Mouse (Mus musculus): ENCODE results near the gene H2-M10.6. TPM values are rescaled to one million over a fixed set of nuclear protein-coding genes. Genes with fewer than 3 reads are reported as not detected.
"Not testable (repeated sequence)": the region's sequence is repeated elsewhere in the genome, so short reads cannot be mapped to it uniquely, and the experiment has no call there.

H2-M10.6 gene
- polyA plus RNA-seq, 1 experiment from 2014 or later = not detected

DNA sequence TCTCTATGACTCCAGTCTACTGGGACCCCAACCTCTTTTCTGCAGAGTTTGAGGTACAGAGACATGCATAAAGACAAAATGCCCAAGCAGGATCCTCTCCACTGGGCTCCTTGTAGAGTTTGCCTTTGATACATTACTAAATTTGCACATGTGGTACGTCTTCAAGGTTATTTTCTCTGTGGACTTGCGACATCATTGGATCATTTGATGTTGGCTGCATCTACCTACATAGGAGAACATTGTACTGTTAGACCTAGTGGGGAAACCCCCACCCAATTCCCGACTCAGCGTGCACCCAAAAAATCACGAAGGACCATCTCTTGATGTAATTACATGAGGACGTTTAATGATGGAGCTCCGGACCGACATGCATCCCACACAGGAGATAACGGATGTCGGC is 12.5 kb upstream of the H2-M10.6 start:
- Histone ChIP-seq H3K36me3 (ENCODE audit: control insufficient read depth, insufficient read depth, low read length) (no peaks in the 10 kb centered on the region), H3K9ac (replicated peaks; ENCODE audit: low read length) (no peak overlapping the region), H3K4me2 (ENCODE audit: low read length) (no peak overlapping the region), H3K27ac (replicated peaks; ENCODE audit: low read depth, low read length) (no peak overlapping the region), H3K9me3 (ENCODE audit: control insufficient read depth, low read length) (no peaks in the 10 kb centered on the region), H3K4me3 (replicated peaks; ENCODE audit: low read depth, low read length) (no peak overlapping the region), H3K4me1 (ENCODE audit: control insufficient read depth, insufficient read depth, low read length) (no peaks in the 10 kb centered on the region), H3K27me3 (ENCODE audit: control insufficient read depth, insufficient read depth, low read length) (no peaks in the 10 kb centered on the region)
- ATAC-seq (ENCODE audit: low FRiP score, low TSS enrichment) (no peak), DNase-seq (no peak)
- WGBS = 93% methylated on average over 10 of the region's 10 CpGs

DNA sequence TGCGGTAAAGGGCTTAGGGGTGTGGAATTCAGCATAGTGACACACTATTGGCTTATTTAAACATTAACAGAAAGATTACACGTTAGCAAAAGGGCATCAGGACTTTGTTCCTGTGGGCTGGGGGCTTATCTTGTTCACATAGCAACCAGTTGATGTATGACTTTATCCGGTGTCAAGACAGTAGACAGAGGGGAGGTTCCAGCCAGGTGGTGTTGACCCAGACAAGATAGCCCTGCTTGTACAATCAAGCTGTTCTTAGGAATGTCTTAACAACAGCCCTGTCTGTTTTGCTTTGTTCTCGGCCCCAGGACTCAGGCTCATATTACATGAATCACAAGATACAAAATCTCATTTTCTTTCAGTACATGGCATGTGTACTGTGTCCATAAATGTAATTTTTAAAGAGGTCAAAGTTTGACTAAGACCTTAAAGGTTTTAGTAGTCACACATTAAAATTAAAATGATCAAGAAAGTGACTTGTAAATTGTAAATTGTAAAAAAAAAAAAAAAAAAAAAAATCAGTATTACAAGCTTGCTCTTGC is 12.0 kb upstream of the H2-M10.6 start:
- not testable (repeated sequence) for DNase-seq; H3K4me3 ChIP-seq (replicated peaks; ENCODE audit: low read depth, low read length); H3K27ac ChIP-seq (replicated peaks; ENCODE audit: low read depth, low read length); H3K9me3 ChIP-seq (ENCODE audit: control insufficient read depth, low read length); H3K4me2 ChIP-seq (ENCODE audit: low read length); H3K9ac ChIP-seq (replicated peaks; ENCODE audit: low read length); H3K36me3 ChIP-seq (ENCODE audit: control insufficient read depth, insufficient read depth, low read length); H3K27me3 ChIP-seq (ENCODE audit: control insufficient read depth, insufficient read depth, low read length); H3K4me1 ChIP-seq (ENCODE audit: control insufficient read depth, insufficient read depth, low read length); ATAC-seq (ENCODE audit: low FRiP score, low TSS enrichment)
- WGBS = 78% methylated on average over 4 of the region's 4 CpGs

DNA sequence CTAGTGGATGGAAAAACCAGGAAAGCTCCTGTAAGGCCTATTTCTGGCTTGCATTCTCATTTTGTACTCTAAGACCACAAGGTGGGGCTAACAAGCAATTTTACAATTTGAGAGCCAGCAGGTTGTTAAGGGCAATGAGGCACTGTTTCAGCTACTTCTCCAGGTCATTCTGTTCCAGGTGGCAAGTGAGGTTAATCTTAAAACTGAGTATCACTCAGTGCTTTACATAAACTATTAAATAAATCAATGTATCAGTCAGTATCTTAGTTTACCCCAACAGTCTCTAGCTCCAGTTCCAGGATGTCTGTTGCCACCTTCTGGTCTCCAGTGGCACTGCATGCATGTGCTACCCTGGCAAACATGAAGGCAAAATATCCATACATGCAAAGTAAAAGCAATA is 12.0 kb downstream of the H2-M10.6 start:
- Histone ChIP-seq H3K4me1 (ENCODE audit: control insufficient read depth, insufficient read depth, low read length) (no peaks in the 10 kb centered on the region), H3K36me3 (ENCODE audit: control insufficient read depth, insufficient read depth, low read length) (no peaks in the 10 kb centered on the region), H3K4me2 (ENCODE audit: low read length) (no peak overlapping the region), H3K9me3 (ENCODE audit: control insufficient read depth, low read length) (no peaks in the 10 kb centered on the region), H3K9ac (replicated peaks; ENCODE audit: low read length) (no peak overlapping the region), H3K27ac (replicated peaks; ENCODE audit: low read depth, low read length) (no peak overlapping the region), H3K27me3 (ENCODE audit: control insufficient read depth, insufficient read depth, low read length) (no peaks in the 10 kb centered on the region), H3K4me3 (replicated peaks; ENCODE audit: low read depth, low read length) (no peak overlapping the region)
- no peak for ATAC-seq (ENCODE audit: low FRiP score, low TSS enrichment)
- DNase-seq = peak; percentile 70

DNA sequence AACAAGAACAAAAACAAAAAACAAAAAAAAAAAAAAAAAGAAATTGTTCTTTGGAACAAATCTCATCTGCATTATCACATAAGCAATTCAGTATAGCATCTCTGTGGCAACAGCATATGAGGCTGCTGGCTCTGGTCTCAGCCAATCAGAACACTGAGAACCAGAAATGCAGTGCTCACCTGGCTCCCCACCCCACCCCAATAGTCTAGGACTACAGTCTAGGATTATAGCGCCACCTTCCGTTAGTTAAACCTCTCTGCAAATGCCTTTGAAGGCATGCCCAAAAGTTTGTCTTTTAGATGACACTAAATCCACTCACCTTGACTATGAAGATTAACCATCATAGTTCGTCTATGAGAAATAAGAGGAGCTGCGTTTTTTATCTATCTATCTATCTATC is 13.6 kb downstream of the H2-M10.6 start:
- ATAC-seq (ENCODE audit: low FRiP score, low TSS enrichment) = no peak
- Histone ChIP-seq H3K4me3 (replicated peaks; ENCODE audit: low read depth, low read length) (no peak overlapping the region), H3K27ac (replicated peaks; ENCODE audit: low read depth, low read length) (no peak overlapping the region), H3K9ac (replicated peaks; ENCODE audit: low read length) (no peak overlapping the region), H3K36me3 (ENCODE audit: control insufficient read depth, insufficient read depth, low read length) (no peaks in the 10 kb centered on the region), H3K27me3 (ENCODE audit: control insufficient read depth, insufficient read depth, low read length) (no peaks in the 10 kb centered on the region), H3K9me3 (ENCODE audit: control insufficient read depth, low read length) (no peaks in the 10 kb centered on the region), H3K4me2 (ENCODE audit: low read length) (peak overlapping the region; percentile 28; the same call in 1 of the 2 replicates), H3K4me1 (ENCODE audit: control insufficient read depth, insufficient read depth, low read length) (no peaks in the 10 kb centered on the region)
- WGBS = 30% methylated on average over 4 of the region's 4 CpGs
- DNase-seq = peak; percentile 56

DNA sequence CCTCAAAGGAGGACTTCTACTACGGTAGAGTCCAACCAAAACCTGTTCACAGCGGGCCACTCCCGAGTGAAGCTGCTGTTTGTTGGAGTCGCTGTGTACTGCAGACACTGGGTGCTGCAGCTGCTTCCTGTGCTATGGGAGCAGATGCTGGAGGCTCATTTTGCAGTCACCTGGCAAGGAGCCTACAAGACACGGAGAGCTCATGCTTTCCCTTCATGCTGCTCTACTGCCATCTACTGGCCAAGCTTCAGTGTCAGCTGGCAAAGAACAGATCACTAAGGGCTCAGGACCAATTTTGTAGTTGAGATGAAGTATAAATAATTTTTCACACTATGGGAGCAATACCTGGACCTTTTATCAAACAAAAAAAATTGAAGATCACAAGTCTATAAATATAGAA is 14.0 kb downstream of the H2-M10.6 start:
- peak; percentile 34; the same call in 1 of the 2 replicates for ATAC-seq (ENCODE audit: low FRiP score, low TSS enrichment)
- WGBS = 23% methylated on average over 5 of the region's 5 CpGs
- not testable (repeated sequence) for H3K27ac ChIP-seq (replicated peaks; ENCODE audit: low read depth, low read length)

DNA sequence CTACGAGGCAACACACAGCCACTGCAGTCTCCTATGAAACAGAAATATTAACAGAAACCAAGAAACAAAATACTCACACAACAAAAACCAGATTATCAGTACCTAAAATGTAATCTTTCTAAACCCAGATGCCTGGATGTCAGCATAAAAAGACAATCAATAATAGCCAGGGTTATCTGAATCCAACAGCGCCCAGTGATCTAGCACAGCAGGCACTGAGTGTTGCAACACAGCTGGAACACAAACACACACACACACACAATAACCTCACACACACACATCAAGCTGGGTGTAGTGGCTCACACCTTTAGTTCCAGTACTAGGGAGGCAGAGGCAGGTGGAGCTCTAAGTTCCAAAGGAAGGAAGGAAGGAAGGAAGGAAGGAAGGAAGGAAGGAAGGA is 16.5 kb downstream of the H2-M10.6 start:
- 85% methylated on average over 2 of the region's 2 CpGs for WGBS
- H3K9me3 ChIP-seq (ENCODE audit: control insufficient read depth, low read length) = no peaks in the 10 kb centered on the region
- no peak for DNase-seq
- no peak for ATAC-seq (ENCODE audit: low FRiP score, low TSS enrichment)
- no peaks in the 10 kb centered on the region for H3K27me3 ChIP-seq (ENCODE audit: control insufficient read depth, insufficient read depth, low read length)
- no peaks in the 10 kb centered on the region for H3K4me1 ChIP-seq (ENCODE audit: control insufficient read depth, insufficient read depth, low read length)
- H3K36me3 ChIP-seq (ENCODE audit: control insufficient read depth, insufficient read depth, low read length) = no peaks in the 10 kb centered on the region
- H3K27ac ChIP-seq (replicated peaks; ENCODE audit: low read depth, low read length) = no peak overlapping the region
- H3K4me2 ChIP-seq (ENCODE audit: low read length) = no peak overlapping the region
- H3K4me3 ChIP-seq (replicated peaks; ENCODE audit: low read depth, low read length) = no peak overlapping the region
- H3K9ac ChIP-seq (replicated peaks; ENCODE audit: low read length) = no peak overlapping the region

More for the DNA sequence above, 14.0 kb downstream of the H2-M10.6 start:
- peak overlapping the region; percentile 28; the same call in 1 of the 2 replicates for H3K4me2 ChIP-seq (ENCODE audit: low read length)
- not testable (repeated sequence) for H3K27me3 ChIP-seq (ENCODE audit: control insufficient read depth, insufficient read depth, low read length); H3K9me3 ChIP-seq (ENCODE audit: control insufficient read depth, low read length); H3K4me3 ChIP-seq (replicated peaks; ENCODE audit: low read depth, low read length); H3K4me1 ChIP-seq (ENCODE audit: control insufficient read depth, insufficient read depth, low read length); H3K36me3 ChIP-seq (ENCODE audit: control insufficient read depth, insufficient read depth, low read length); H3K9ac ChIP-seq (replicated peaks; ENCODE audit: low read length)
- DNase-seq = peak; percentile 93

DNA sequence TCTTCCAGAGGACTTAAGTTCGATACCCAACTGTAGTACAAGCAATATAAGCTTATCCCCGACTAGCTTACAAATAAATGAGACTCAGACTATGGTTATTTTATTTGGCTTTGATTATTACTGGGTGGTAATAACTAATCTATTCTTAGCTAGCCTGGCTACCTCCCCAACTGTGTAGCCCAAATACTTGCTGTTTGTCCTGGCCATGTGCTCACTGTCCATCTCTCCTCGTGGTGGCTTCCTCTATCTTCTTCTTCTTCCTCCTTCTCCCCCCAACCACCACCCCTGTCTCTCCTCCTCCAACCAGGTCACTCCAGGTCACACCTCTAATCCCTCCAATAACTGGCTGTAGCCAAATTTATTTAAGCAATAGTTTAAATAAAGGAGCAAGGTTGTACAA is 18.5 kb downstream of the H2-M10.6 start:
- Histone ChIP-seq H3K27me3 (ENCODE audit: control insufficient read depth, insufficient read depth, low read length) (no peaks in the 10 kb centered on the region), H3K9ac (replicated peaks; ENCODE audit: low read length) (no peak overlapping the region), H3K36me3 (ENCODE audit: control insufficient read depth, insufficient read depth, low read length) (no peaks in the 10 kb centered on the region), H3K9me3 (ENCODE audit: control insufficient read depth, low read length) (no peaks in the 10 kb centered on the region), H3K27ac (replicated peaks; ENCODE audit: low read depth, low read length) (no peak overlapping the region), H3K4me1 (ENCODE audit: control insufficient read depth, insufficient read depth, low read length) (no peaks in the 10 kb centered on the region), H3K4me3 (replicated peaks; ENCODE audit: low read depth, low read length) (no peak overlapping the region), H3K4me2 (ENCODE audit: low read length) (no peak overlapping the region)
- DNase-seq (no peak), ATAC-seq (ENCODE audit: low FRiP score, low TSS enrichment) (no peak)
- WGBS = 84% methylated on average over 3 of the region's 3 CpGs

DNA sequence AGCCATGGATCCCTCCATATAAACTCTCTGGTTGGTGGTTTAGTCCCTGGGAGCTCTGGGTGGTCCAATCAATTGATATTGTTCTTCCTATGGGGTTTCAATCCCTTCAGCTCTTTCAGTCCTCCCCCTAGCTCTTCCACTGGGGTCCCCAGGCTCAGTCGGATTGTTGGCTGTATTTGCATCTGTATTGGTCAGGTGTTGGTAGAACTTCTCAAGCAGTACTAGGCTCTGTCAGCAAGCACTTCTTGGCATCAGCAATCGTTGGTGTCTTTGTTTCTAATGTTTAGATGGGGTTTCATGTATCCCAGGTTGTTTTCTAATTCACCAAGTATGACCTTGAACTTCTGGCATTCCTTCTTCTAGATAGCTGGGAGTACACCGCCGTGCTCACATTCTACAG is 20.7 kb downstream of the H2-M10.6 start:
- no peak overlapping the region for H3K9ac ChIP-seq (replicated peaks; ENCODE audit: low read length)
- WGBS = 61% methylated on average over 4 of the region's 4 CpGs
- H3K4me3 ChIP-seq (replicated peaks; ENCODE audit: low read depth, low read length) = no peak overlapping the region
- H3K36me3 ChIP-seq (ENCODE audit: control insufficient read depth, insufficient read depth, low read length) = no peaks in the 10 kb centered on the region
- no peak overlapping the region for H3K4me2 ChIP-seq (ENCODE audit: low read length)
- no peak overlapping the region for H3K27ac ChIP-seq (replicated peaks; ENCODE audit: low read depth, low read length)
- H3K27me3 ChIP-seq (ENCODE audit: control insufficient read depth, insufficient read depth, low read length) = no peaks in the 10 kb centered on the region
- ATAC-seq (ENCODE audit: low FRiP score, low TSS enrichment) (no peak), DNase-seq (no peak)
- peaks cover 7% of the 10 kb centered on the region; the same call in 1 of the 2 replicates for H3K4me1 ChIP-seq (ENCODE audit: control insufficient read depth, insufficient read depth, low read length)
- no peaks in the 10 kb centered on the region for H3K9me3 ChIP-seq (ENCODE audit: control insufficient read depth, low read length)

DNA sequence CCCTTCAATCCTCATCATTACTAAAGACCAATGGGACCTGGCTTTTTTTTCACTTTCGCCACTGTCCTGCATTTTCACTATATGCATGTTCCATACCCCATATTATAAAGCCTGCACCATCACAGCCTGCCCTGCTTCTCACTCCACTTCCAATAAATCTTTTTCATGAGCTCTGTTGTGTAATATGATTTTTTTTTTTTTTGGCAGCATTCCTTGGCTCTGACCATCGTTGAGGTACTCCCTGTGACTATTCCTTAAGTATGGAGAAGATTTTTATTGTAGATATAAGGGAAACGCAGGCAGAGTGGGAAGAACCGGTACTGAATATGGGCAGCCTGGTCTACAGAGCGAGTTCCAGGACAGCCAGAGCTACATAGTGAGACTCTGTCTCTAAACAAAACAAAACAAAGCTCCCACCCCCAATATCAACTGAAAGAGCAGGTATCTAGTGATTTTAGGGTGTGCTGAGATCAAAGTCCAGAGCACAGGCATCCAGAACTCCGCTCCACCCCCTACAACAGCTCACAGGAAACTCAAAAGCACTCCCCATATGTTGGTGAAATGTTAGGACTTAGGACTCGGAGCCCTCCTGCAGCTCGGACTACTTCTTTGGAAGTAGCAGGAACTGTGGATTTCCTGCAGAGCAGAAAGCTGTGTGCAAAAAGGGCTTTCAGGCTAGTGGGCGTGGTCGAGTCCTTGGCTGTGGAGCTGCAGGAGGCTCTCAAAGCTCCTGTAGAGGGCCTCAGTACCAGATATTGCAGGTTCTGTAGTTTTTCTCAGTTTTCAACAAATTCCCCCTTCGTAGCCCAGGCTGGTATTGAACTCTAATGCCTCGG is 23.8 kb downstream of the H2-M10.6 start:
- H3K9ac ChIP-seq (replicated peaks; ENCODE audit: low read length) = no peak overlapping the region
- peak overlapping the region; percentile 64 for H3K4me2 ChIP-seq (ENCODE audit: low read length)
- no peak overlapping the region for H3K4me3 ChIP-seq (replicated peaks; ENCODE audit: low read depth, low read length)
- H3K4me1 ChIP-seq (ENCODE audit: control insufficient read depth, insufficient read depth, low read length) = peaks cover 10% of the 10 kb centered on the region; the same call in 1 of the 2 replicates
- DNase-seq (peak; percentile 68), ATAC-seq (ENCODE audit: low FRiP score, low TSS enrichment) (no peak)
- H3K27ac ChIP-seq (replicated peaks; ENCODE audit: low read depth, low read length) = peak overlapping the region; percentile 91; the same call in 1 of the 2 replicates
- WGBS = 34% methylated on average over 12 of the region's 12 CpGs
- H3K9me3 ChIP-seq (ENCODE audit: control insufficient read depth, low read length) = no peaks in the 10 kb centered on the region
- no peaks in the 10 kb centered on the region for H3K36me3 ChIP-seq (ENCODE audit: control insufficient read depth, insufficient read depth, low read length)
- H3K27me3 ChIP-seq (ENCODE audit: control insufficient read depth, insufficient read depth, low read length) = no peaks in the 10 kb centered on the region
